Mouse (Mus musculus) hindbrain, embryonic 15.5 days (tissue): Measurements from ENCODE around the gene Grip1. TPM values are rescaled to one million over a fixed set of nuclear protein-coding genes. Genes with fewer than 3 reads are reported as not detected.
A peak's percentile ranks its signal among the peaks of the same experiment; 100 is the strongest.

Experiments
- ATAC-seq: fragments of 200-750 bp; cut with Nextera tagmentation; 2 replicates; pipeline ENCODE4 v1.8.0; 2017; ENCODE audit warnings: low read depth, moderate number of reproducible peaks, moderate TSS enrichment; ENCODE audit not compliant: low FRiP score
- H3K27ac ChIP-seq: fragments of 300-500 bp; sonication (generic); replicated peaks from 2 replicates; pipeline ENCODE4 v1.5.1; 2015; ENCODE audit warnings: mild to moderate bottlenecking, inconsistent platforms
- H3K27me3 ChIP-seq: fragments of 300-500 bp; sonication (generic); 2 replicates; pipeline ENCODE4 v1.6.1; 2015; ENCODE audit warnings: control low read depth, inconsistent platforms
- H3K36me3 ChIP-seq: fragments of 300-500 bp; sonication (generic); 2 replicates; pipeline ENCODE4 v1.6.1; 2015; ENCODE audit warnings: control low read depth, inconsistent platforms
- H3K4me1 ChIP-seq: fragments of 300-500 bp; sonication (generic); replicated peaks from 2 replicates; pipeline ENCODE4 v1.6.1; 2015; ENCODE audit warnings: control low read depth, inconsistent platforms
- H3K4me2 ChIP-seq: fragments of 300-500 bp; sonication (generic); 2 replicates; pipeline ENCODE4 v1.6.1; 2015; ENCODE audit warnings: moderate library complexity, mild to moderate bottlenecking, inconsistent platforms
- H3K4me3 ChIP-seq: fragments of 300-500 bp; sonication (generic); 2 replicates; pipeline ENCODE4 v1.5.1; 2015; ENCODE audit warnings: mild to moderate bottlenecking, inconsistent platforms
- H3K9ac ChIP-seq: fragments of 300-500 bp; sonication (generic); 2 replicates; pipeline ENCODE4 v1.6.1; 2015; ENCODE audit warnings: inconsistent platforms
- H3K9me3 ChIP-seq: fragments of 300-500 bp; sonication (generic); 2 replicates; pipeline ENCODE4 v1.6.1; 2016; ENCODE audit warnings: control low read depth, inconsistent platforms
- WGBS: fragments of 180-500 bp; shearing (Covaris S2); methylation state at CpG from one replicate; pipeline ENCODE4 v1.1.7; 2015; 5-methylcytosine and 5-hydroxymethylcytosine counted together
- polyA plus RNA-seq: library from polyadenylated mRNA; unstranded; fragments of >200 nt; fragmentation: Nextera tagmentation; extraction: Ambion mirVana; gene quantifications from 2 replicates; pipeline ENCODE4 v1.2.1, GENCODE M21; 2015

Gene Grip1
- polyA plus RNA-seq, 1 experiment from 2014 or later, result 17.3 TPM

DNA sequence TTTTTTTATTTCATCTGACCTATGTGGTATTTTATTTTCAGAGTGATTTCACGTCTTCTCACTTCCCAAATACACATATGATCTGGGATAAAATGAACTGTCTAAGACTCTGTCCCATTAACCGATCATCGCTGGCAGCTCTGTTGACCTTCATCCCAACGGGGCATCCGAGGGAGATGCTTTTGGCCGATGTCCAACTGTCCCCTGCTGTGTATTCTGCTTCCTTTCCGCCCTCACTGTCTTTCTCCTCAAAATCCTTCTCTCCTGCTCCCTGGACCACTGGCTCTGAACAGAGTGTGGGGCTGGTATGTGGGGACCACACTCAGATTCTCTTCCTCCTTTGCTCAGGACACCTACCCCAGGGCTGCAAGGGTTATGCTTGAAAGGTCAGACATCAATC, 370.1 kb downstream of the Grip1 start:
- peaks cover 26% of the 10 kb centered on the region for H3K4me1 ChIP-seq
- H3K4me3 ChIP-seq, result no peak overlapping the region
- no peak overlapping the region for H3K4me2 ChIP-seq
- no peaks in the 10 kb centered on the region for H3K9me3 ChIP-seq
- ATAC-seq, result no peak
- H3K27me3 ChIP-seq, result no peaks in the 10 kb centered on the region
- 22% methylated on average over 7 of the region's 7 CpGs for WGBS
- no peaks in the 10 kb centered on the region for H3K36me3 ChIP-seq
- no peak overlapping the region for H3K9ac ChIP-seq
- H3K27ac ChIP-seq, result 0 out of 2 replicates have a peak overlapping the region, but pooled peaks have one; percentile 20

GRCm38 (mm10) chr10:119824521-119824920, 370.9 kb downstream of the Grip1 start:
- no peak overlapping the region for H3K4me2 ChIP-seq
- no peak overlapping the region for H3K9ac ChIP-seq
- no peak for ATAC-seq
- H3K4me1 ChIP-seq, result peaks cover 19% of the 10 kb centered on the region
- no peak overlapping the region for H3K4me3 ChIP-seq
- 57% methylated on average over 11 of the region's 11 CpGs for WGBS
- no peaks in the 10 kb centered on the region for H3K9me3 ChIP-seq
- no peaks in the 10 kb centered on the region for H3K27me3 ChIP-seq
- H3K27ac ChIP-seq, result no peak overlapping the region
- no peaks in the 10 kb centered on the region for H3K36me3 ChIP-seq

DNA sequence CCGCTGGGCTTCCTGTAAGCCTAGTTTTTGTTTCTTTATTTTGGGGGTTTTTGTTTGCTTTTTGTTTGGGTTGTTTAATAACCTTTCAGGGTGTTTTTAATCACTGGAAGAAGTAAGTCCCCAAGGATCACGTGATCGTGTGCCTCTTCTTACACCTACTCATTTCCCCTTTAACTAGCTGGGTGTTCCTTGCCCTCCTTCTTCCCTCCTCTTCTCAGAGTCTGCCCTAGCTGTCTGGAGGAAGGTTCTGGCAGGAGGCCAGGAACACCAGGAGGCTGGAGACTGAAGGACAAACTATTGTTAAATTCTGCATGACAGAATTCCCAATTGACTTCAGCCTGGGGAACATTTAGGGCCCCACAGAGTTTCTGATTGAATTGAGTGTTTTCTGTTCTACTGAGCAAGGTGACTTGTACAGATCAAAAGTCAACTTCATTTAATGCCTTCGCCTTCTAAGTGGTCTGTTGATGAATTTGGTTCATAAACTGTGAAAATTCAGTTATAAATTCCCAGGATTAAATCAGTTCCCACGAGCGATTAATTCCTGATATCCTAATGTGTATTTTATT, 376.8 kb downstream of the Grip1 start:
- ATAC-seq, result no peak
- H3K9me3 ChIP-seq, result no peaks in the 10 kb centered on the region
- no peak overlapping the region for H3K4me2 ChIP-seq
- no peaks in the 10 kb centered on the region for H3K27me3 ChIP-seq
- no peak overlapping the region for H3K9ac ChIP-seq
- H3K4me3 ChIP-seq, result no peak overlapping the region
- 0 out of 2 replicates have a peak, but pooled peaks cover 6% of the 10 kb centered on the region for H3K4me1 ChIP-seq
- peak overlapping the region; percentile 13; the same call in 1 of the 2 replicates for H3K27ac ChIP-seq
- no peaks in the 10 kb centered on the region for H3K36me3 ChIP-seq
- 65% methylated on average over 6 of the region's 6 CpGs for WGBS

- Histone ChIP-seq H3K4me1 (0 out of 2 replicates have a peak, but pooled peaks cover 6% of the 10 kb centered on the region), H3K4me2 (no peak overlapping the region), H3K4me3 (no peak overlapping the region), H3K27me3 (no peaks in the 10 kb centered on the region), H3K27ac (no peak overlapping the region), H3K9ac (no peak overlapping the region), H3K9me3 (no peaks in the 10 kb centered on the region), H3K36me3 (no peaks in the 10 kb centered on the region)
- ATAC-seq, result no peak
- 92% methylated on average over 1 of the region's 1 CpGs for WGBS
Measured at GRCm38 (mm10) chr10:119831086-119831485, 377.5 kb downstream of the Grip1 start.

DNA sequence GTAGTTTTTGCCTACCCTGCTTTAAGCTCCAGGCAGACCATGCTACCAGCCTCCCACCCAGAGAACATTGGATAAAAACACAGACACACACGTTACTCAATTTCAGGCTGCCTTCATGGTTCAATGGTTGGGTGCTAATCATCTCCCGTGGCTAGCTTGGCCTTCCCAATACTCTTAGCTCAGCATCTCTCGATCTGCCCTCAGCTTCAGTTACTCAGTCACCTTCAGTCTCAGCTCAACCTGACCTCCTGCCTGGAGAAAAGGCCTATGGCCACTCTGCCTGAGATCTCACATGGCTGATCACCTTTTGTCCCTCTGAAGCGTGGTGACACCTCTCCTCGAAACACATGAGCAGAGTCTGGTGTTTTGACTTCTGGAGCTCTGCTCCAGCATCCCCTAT, 379.7 kb downstream of the Grip1 start:
- no peak overlapping the region for H3K27ac ChIP-seq
- no peak for ATAC-seq
- H3K4me1 ChIP-seq, result peaks cover 10% of the 10 kb centered on the region; the same call in 1 of the 2 replicates
- 68% methylated on average over 5 of the region's 5 CpGs for WGBS
- H3K9ac ChIP-seq, result no peak overlapping the region
- no peaks in the 10 kb centered on the region for H3K9me3 ChIP-seq
- H3K36me3 ChIP-seq, result no peaks in the 10 kb centered on the region
- no peak overlapping the region for H3K4me2 ChIP-seq
- H3K4me3 ChIP-seq, result no peak overlapping the region
- no peaks in the 10 kb centered on the region for H3K27me3 ChIP-seq

DNA sequence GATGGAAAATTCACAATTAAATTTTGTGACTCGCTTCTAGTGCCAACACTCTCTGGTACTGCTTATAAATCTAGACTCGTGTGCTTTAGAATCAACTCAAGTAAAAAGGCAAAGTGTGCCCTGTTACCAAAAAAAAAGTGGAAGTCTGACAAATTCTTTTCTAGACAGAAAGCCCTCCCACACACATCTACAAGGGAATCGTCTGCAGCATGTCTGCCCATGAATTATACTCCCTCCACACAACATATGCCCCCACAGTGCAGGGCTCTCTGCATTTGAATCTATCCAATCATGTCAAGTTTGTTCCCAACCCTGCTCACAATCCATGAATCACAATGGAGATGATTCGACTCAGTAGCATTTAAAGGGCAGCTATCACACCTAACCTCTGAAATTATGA, 380.5 kb downstream of the Grip1 start:
- H3K9ac ChIP-seq, result no peak overlapping the region
- no peak for ATAC-seq
- no peaks in the 10 kb centered on the region for H3K9me3 ChIP-seq
- H3K4me1 ChIP-seq, result peaks cover 11% of the 10 kb centered on the region; the same call in 1 of the 2 replicates
- H3K27ac ChIP-seq, result no peak overlapping the region
- no peak overlapping the region for H3K4me3 ChIP-seq
- H3K27me3 ChIP-seq, result no peaks in the 10 kb centered on the region
- H3K36me3 ChIP-seq, result no peaks in the 10 kb centered on the region
- H3K4me2 ChIP-seq, result no peak overlapping the region
- 60% methylated on average over 4 of the region's 4 CpGs for WGBS

- no peak for ATAC-seq
- Histone ChIP-seq H3K27ac (no peak overlapping the region), H3K27me3 (no peaks in the 10 kb centered on the region), H3K9me3 (no peaks in the 10 kb centered on the region), H3K36me3 (no peaks in the 10 kb centered on the region), H3K4me3 (no peak overlapping the region), H3K4me1 (peaks cover 14% of the 10 kb centered on the region; the same call in 1 of the 2 replicates), H3K4me2 (no peak overlapping the region), H3K9ac (no peak overlapping the region)
- WGBS, result 80% methylated on average over 11 of the region's 11 CpGs
Measured at GRCm38 (mm10) chr10:119839645-119840044, 386.0 kb downstream of the Grip1 start.

DNA sequence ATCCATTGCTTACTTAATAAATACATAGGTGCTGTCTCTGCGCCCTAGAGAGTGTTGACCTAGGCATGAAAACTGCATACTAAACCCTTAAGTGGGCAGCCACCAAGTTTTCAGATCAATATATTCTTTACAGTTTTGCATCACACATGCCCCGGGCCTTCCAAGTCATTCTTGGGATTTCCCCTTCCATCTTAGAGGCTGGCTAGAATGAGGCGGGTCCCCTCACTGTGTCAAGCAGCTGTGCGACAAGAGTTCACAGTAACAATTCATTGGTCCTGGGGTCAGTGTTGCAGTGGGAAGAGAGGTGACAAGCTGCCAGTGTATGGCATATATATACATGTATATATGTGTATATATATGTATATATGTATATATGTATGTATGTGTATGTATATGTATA, 388.4 kb downstream of the Grip1 start:
- 88% methylated on average over 4 of the region's 4 CpGs for WGBS
- ATAC-seq, result no peak

GRCm38 (mm10) chr10:119845705-119846410, 392.2 kb downstream of the Grip1 start:
- no peak overlapping the region for H3K4me3 ChIP-seq
- no peak overlapping the region for H3K4me2 ChIP-seq
- H3K36me3 ChIP-seq, result no peaks in the 10 kb centered on the region
- H3K27me3 ChIP-seq, result no peaks in the 10 kb centered on the region
- WGBS, result 71% methylated on average over 11 of the region's 11 CpGs
- H3K27ac ChIP-seq, result no peak overlapping the region
- no peaks in the 10 kb centered on the region for H3K9me3 ChIP-seq
- no peak for ATAC-seq
- H3K9ac ChIP-seq, result no peak overlapping the region
- H3K4me1 ChIP-seq, result peaks cover 6% of the 10 kb centered on the region; the same call in 1 of the 2 replicates

More for the DNA sequence above, 388.4 kb downstream of the Grip1 start:
- H3K4me1 ChIP-seq, result peaks cover 16% of the 10 kb centered on the region; the same call in 1 of the 2 replicates
- H3K4me3 ChIP-seq, result no peak overlapping the region
- H3K4me2 ChIP-seq, result no peak overlapping the region
- H3K27ac ChIP-seq, result no peak overlapping the region
- H3K36me3 ChIP-seq, result no peaks in the 10 kb centered on the region
- no peak overlapping the region for H3K9ac ChIP-seq
- no peaks in the 10 kb centered on the region for H3K9me3 ChIP-seq
- no peaks in the 10 kb centered on the region for H3K27me3 ChIP-seq

- no peak overlapping the region for H3K4me2 ChIP-seq
- H3K4me3 ChIP-seq, result no peak overlapping the region
- 88% methylated on average over 11 of the region's 11 CpGs for WGBS
- H3K9ac ChIP-seq, result no peak overlapping the region
- no peak for ATAC-seq
- no peaks in the 10 kb centered on the region for H3K27me3 ChIP-seq
- H3K36me3 ChIP-seq, result no peaks in the 10 kb centered on the region
- H3K4me1 ChIP-seq, result no peaks in the 10 kb centered on the region
- H3K27ac ChIP-seq, result no peak overlapping the region
- H3K9me3 ChIP-seq, result no peaks in the 10 kb centered on the region
Measured at GRCm38 (mm10) chr10:119851594-119851993, 398.0 kb downstream of the Grip1 start.

DNA sequence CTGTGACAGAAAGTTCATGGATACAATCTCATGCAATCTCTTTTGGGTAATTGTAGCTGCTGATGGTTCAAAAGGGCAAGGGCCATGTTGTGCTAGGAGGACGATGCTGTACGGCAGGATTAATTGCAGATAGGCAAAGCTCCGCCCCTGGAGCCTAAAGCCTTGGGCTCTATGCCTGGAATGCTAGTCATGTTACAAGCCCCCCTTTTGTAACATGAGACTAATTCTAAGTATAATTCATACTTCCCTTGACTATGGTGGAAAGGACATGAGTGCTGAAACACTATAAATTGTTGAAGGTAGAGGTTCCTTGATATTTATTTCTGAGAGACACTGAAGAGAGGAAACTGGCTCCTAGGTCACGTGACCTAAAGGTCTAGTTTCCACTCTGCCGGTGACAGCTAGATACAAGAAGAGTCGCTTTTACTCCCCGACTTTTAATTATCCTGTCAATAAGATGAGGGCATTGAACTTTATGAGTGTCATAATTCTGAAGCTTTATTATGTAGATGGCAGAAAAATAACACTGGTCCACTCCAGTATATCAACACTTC, 399.0 kb downstream of the Grip1 start:
- Histone ChIP-seq H3K27ac (no peak overlapping the region), H3K9me3 (no peaks in the 10 kb centered on the region), H3K4me3 (no peak overlapping the region), H3K4me2 (no peak overlapping the region), H3K4me1 (no peaks in the 10 kb centered on the region), H3K27me3 (no peaks in the 10 kb centered on the region), H3K36me3 (no peaks in the 10 kb centered on the region), H3K9ac (no peak overlapping the region)
- ATAC-seq, result no peak
- 89% methylated on average over 7 of the region's 7 CpGs for WGBS

DNA sequence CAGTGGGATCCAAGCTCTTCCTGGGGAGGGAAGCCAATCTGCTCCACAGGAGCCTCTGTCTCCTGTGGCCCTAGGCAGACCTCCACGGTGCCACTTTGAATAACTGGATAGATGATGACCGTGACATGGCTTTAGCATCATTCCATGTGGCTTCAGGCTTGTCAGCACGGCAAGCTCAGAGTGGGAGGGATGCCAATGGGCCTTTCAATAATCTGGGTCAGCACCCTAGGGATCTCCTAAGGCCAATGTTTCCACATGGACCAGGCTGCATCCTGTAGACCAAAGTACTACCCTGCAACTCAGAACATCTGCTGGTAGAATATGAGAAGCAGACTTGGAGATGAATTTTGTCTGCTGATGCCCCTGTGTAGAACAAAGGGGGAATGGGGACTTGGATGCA, 414.1 kb downstream of the Grip1 start:
- no peak for ATAC-seq
- no peak overlapping the region for H3K9ac ChIP-seq
- WGBS, result 46% methylated on average over 3 of the region's 3 CpGs

More for the DNA sequence above, 414.1 kb downstream of the Grip1 start:
- Histone ChIP-seq H3K4me2 (no peak overlapping the region), H3K4me3 (no peak overlapping the region), H3K27me3 (no peaks in the 10 kb centered on the region), H3K4me1 (no peaks in the 10 kb centered on the region), H3K27ac (no peak overlapping the region), H3K36me3 (peaks cover 6% of the 10 kb centered on the region; the same call in 1 of the 2 replicates), H3K9me3 (0 out of 2 replicates have a peak, but pooled peaks cover 7% of the 10 kb centered on the region)
